Comparison of ENCODE assay signal across 13 mouse cellular contexts in genomic region chr7:83204701-83205100, GRCm38 (mm10).
DNase-seq lines count a peak whose midpoint lies in the region; ATAC-seq and TF ChIP-seq lines count a peak whose summit lies in the region.
"Had no signal": no experiment of that assay in that cellular context is flagged by ENCODE, and none has a peak within 500 bp of the region (broad histone marks: within the 10 kb centered on the region; RNA-seq: fewer than 3 reads in every experiment).

No protein-coding gene starts in this region.

- no peaks in the 10 kb centered on the region for H3K9me3 ChIP-seq in embryonic facial prominence, embryonic 11.5 days (replicated peaks; ENCODE audit: control insufficient read depth, low read length)
- H3K9me3 ChIP-seq in hindbrain, embryonic 13.5 days, result no peaks in the 10 kb centered on the region
- H3K9me3 ChIP-seq in neural tube, embryonic 12.5 days, result no peaks in the 10 kb centered on the region
- H3K9me3 ChIP-seq: heart, embryonic 13.5 days; lung, embryonic 15.5 days had no signal

- H3K4me2 ChIP-seq in embryonic facial prominence, embryonic 11.5 days (ENCODE audit: low read depth, low read length), result no peak overlapping the region
- peak overlapping the region; percentile 13; the same call in 1 of the 2 replicates for H3K4me2 ChIP-seq in hindbrain, embryonic 13.5 days
- no peak overlapping the region for H3K4me2 ChIP-seq in neural tube, embryonic 12.5 days (replicated peaks)
- H3K4me2 ChIP-seq: heart, embryonic 13.5 days; lung, embryonic 15.5 days had no signal

- 41% methylated on average over 8 of the region's 8 CpGs for WGBS in embryonic facial prominence, embryonic 11.5 days
- 36% methylated on average over 8 of the region's 8 CpGs for WGBS in hindbrain, embryonic 13.5 days
- WGBS in neural tube, embryonic 12.5 days, result 51% methylated on average over 8 of the region's 8 CpGs

- DNase-seq in layer of hippocampus, adult 2 months (ENCODE audit: low spot score in 2 of 2), result no peak
- DNase-seq in layer of hippocampus, adult 18-20 months (ENCODE audit: low spot score in 2 of 2), result no peak
- no peak for DNase-seq in embryonic facial prominence, embryonic 11.5 days (ENCODE audit: low spot score)
- no peak for DNase-seq in lung, adult 18-20 months
- DNase-seq in cerebellum, adult 11-12 months, result no peak
- DNase-seq: gastrocnemius, postnatal 10 days; right cerebral cortex, adult 18-20 months had no signal

- no peak overlapping the region for H3K4me3 ChIP-seq in layer of hippocampus, adult 2 months
- no peak overlapping the region for H3K4me3 ChIP-seq in embryonic facial prominence, embryonic 11.5 days (ENCODE audit: low read depth, low read length)
- H3K4me3 ChIP-seq in hindbrain, embryonic 13.5 days, result no peak overlapping the region
- no peak overlapping the region for H3K4me3 ChIP-seq in neural tube, embryonic 12.5 days
- H3K4me3 ChIP-seq: heart, embryonic 13.5 days; lung, embryonic 15.5 days had no signal

- H3K27ac ChIP-seq in layer of hippocampus, adult 2 months, result 0 out of 2 replicates have a peak overlapping the region, but pooled peaks have one; percentile 32
- no peak overlapping the region for H3K27ac ChIP-seq in embryonic facial prominence, embryonic 11.5 days (replicated peaks; ENCODE audit: low read depth, low read length)
- peak overlapping the region; percentile 96 for H3K27ac ChIP-seq in hindbrain, embryonic 13.5 days
- peak overlapping the region; percentile 34 for H3K27ac ChIP-seq in neural tube, embryonic 12.5 days
- H3K27ac ChIP-seq: heart, embryonic 13.5 days; lung, embryonic 15.5 days had no signal

- H3K4me1 ChIP-seq in embryonic facial prominence, embryonic 11.5 days (ENCODE audit: control insufficient read depth, insufficient read depth, low read length), result peaks cover 14% of the 10 kb centered on the region
- peaks cover 56% of the 10 kb centered on the region for H3K4me1 ChIP-seq in hindbrain, embryonic 13.5 days (replicated peaks)
- peaks cover 43% of the 10 kb centered on the region for H3K4me1 ChIP-seq in neural tube, embryonic 12.5 days

- no peak for ATAC-seq in embryonic facial prominence, embryonic 11.5 days (replicated peaks; ENCODE audit: insufficient number of reproducible peaks, low FRiP score, low TSS enrichment, low read depth)
- no peak for ATAC-seq in hindbrain, embryonic 13.5 days (ENCODE audit: low FRiP score)
- 0 out of 2 replicates have a peak, but pooled peaks have one; percentile 11 for ATAC-seq in neural tube, embryonic 12.5 days (ENCODE audit: low FRiP score, low read depth)
- no peak for ATAC-seq in megakaryocyte-erythroid progenitor cell, adult 5-6 weeks (replicated peaks; ENCODE audit: low FRiP score, low TSS enrichment, poor library complexity, severe bottlenecking)
- ATAC-seq: Patski had no signal

- no peak for TF ChIP-seq CTCF in layer of hippocampus, adult 2 months (conservative IDR thresholded peaks at IDR 0.05)

- no peaks in the 10 kb centered on the region for H3K27me3 ChIP-seq in embryonic facial prominence, embryonic 11.5 days (ENCODE audit: control insufficient read depth, insufficient read depth, low read length)
- no peaks in the 10 kb centered on the region for H3K27me3 ChIP-seq in hindbrain, embryonic 13.5 days
- H3K27me3 ChIP-seq in neural tube, embryonic 12.5 days (replicated peaks), result no peaks in the 10 kb centered on the region
- H3K27me3 ChIP-seq: lung, embryonic 15.5 days; Patski had no signal

- peak overlapping the region; percentile 25; the same call in 1 of the 2 replicates for H3K9ac ChIP-seq in embryonic facial prominence, embryonic 11.5 days (replicated peaks; ENCODE audit: low read length)
- H3K9ac ChIP-seq in hindbrain, embryonic 13.5 days, result peak overlapping the region; percentile 56
- H3K9ac ChIP-seq in neural tube, embryonic 12.5 days, result peak overlapping the region; percentile 14; the same call in 1 of the 2 replicates
- H3K9ac ChIP-seq: heart, embryonic 13.5 days; lung, embryonic 15.5 days had no signal

- H3K36me3 ChIP-seq in embryonic facial prominence, embryonic 11.5 days (replicated peaks; ENCODE audit: control insufficient read depth, insufficient read depth, low read depth, low read length), result no peaks in the 10 kb centered on the region
- no peaks in the 10 kb centered on the region for H3K36me3 ChIP-seq in hindbrain, embryonic 13.5 days
- H3K36me3 ChIP-seq in neural tube, embryonic 12.5 days, result no peaks in the 10 kb centered on the region
- H3K36me3 ChIP-seq: heart, embryonic 13.5 days; lung, embryonic 15.5 days had no signal
